Mouse (Mus musculus) liver (tissue): ENCODE measurements around the gene Mccc1.

Experiments
- DNase-seq: peaks from one replicate; pipeline ENCODE4 v3.0.0-alpha.2; 2020; ENCODE audit warnings: mixed read lengths

The Mccc1 gene

DNA sequence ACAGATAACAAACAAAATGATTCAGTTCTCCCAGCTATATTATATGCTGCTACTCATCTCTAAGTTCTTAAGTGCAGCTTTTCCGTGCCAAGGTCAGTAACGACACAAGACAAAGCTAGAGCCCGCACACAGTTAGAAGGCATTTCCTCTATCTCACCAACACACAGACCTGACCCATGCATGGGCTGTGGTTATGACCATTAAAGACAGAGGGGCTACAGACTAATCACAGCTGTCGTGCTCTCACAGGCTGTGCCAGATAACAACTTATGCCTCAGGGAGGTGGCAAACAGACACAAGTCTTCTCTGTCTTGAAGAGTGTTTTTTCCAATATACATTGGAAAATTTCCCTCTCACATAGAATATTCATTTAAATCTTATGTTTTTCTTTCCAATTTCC is 35.5 kb downstream of the Mccc1 start:
- peak; percentile 11 for DNase-seq

GRCm38 (mm10) chr3:35963921-35964320 is 36.6 kb downstream of the Mccc1 start:
- DNase-seq, result no peak

DNA sequence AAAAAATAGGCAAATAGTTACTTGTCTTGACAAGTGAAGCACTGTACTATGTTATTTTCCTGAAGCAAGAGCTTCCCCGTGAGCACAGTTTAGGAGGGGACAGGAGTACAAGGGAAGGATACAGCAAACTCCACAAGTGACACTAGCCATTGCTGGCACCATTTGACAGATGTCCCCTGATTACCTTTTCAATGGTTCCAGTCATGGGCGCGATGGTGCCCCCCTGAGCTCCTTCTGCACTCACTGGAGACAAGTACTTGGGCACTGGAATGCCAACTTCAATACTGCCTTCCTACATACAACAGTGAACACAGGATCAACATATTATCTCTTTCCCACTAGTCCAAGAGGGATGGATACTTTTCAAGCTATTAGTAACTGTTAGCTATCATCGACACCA is 37.1 kb downstream of the Mccc1 start:
- no peak for DNase-seq

GRCm38 (mm10) chr3:35962967-35963366 is 37.5 kb downstream of the Mccc1 start:
- DNase-seq, result peak; percentile 13

DNA sequence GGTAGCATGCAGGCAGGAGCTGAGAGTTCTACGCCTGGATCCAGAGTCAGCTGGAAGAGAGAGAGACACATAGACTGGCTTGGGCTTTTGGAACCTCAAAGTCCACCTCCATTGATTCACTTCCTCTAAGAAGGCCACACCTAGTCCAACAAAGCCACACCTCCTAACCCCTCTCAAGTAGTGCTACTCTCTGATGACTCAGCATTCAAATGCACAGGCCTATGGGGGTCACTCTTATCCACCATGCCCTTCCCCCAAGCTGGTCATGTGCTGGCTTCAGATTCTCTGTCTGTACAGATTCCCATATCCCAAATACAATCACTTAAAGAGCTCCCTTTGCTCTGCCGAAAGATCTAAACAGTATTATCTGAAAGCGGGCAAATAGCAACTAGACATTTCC is 43.2 kb downstream of the Mccc1 start:
- DNase-seq, result no peak

GRCm38 (mm10) chr3:35954901-35955575 is 45.4 kb downstream of the Mccc1 start:
- no peak for DNase-seq

DNA sequence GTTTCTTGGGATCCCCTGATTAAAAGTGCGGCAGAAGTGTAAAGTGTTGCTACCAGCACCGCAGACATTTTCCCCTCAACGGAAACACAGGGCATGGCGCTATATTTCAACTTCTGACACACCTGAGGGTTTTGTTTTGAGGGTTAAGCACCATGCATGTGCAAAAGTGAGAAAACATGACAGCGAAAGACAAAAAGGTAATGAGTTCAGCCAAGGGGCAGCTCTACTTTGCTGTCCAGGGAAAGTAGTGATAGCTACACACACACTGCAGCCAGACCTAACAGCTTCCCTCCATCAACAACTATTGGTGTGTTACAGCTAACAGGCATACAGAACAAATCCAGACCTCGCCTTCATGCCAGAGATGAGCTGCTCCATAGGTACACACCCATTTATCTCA is 46.7 kb downstream of the Mccc1 start:
- no peak for DNase-seq

DNA sequence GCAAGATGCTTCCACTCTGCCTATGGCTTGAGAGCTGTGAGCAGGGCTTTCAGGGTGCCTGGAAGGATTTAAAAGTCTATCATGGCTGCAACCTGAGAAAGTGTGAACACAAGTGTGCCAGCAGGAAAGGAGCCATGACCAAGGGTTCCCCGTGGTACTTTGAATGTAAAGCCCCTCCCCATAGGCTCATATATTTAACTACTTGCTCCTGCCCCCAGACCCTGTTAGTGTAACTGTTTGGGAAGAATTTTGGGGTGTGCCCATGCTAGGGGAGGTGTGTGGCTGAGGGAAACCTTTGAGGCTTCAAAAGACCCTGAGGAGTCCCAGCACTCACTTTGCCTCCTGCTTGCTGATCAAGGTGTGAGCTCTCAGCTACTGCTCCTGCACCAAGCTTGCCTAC is 47.3 kb downstream of the Mccc1 start:
- DNase-seq, result no peak

GRCm38 (mm10) chr3:35948197-35948596 is 52.3 kb downstream of the Mccc1 start:
- no peak for DNase-seq

DNA sequence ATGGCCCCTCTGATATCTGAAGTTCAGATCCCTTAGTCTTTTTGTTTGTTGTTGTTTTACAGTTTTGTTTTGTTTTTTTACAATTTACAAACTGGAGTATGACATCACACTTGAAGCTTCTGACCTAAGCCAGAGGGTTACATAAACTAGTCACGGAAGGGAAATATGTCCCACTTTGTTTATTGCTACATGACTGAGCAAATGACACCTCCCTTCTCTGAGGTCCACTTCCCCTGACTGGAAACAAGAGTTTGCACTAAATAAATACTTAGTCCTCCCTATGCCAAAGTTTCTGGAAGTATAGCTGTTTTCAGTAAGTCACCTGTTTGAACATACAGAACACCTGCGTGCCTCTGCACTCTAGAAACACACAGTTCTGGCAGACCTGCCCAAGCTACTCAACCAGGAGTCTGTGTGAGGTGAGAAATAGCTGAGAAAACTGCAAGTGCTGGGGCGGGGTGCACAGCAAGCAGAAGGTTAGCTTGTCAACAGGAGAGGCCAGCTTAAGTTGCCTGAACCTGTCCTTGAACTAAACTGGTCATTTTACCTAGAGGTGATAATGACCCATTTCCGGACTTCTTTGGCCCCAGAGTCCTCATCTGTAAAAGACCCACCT is 59.9 kb downstream of the Mccc1 start:
- DNase-seq, result no peak

DNA sequence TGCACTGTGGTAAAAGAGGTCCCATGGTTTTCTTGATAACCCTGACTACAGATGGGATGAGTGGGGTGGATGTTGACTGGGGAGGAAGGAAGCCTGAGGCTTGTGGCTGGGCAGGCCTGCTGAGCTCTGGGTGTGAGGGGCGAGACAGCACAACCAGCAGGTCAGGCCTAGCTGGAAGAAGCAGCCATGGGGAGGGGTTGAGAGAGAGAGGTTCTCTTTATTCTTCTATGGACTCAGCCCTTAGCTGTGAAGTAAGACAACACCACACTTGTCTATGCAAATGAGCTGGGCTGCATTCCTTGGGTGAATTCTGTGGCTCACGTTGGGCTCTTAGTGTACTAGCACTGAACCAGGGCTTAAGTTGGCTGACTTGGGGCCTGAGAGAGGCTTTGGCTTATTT is 60.4 kb downstream of the Mccc1 start:
- DNase-seq, result no peak

- no peak for DNase-seq
These were observed 63.1 kb downstream of the Mccc1 start, which contains the start of gene Dcun1d1 for GRCm38 (mm10) chr3:35937345-35937744. Gene Dcun1d1 (minus strand): TSS chr3:35937445.

- peak; percentile 63 for DNase-seq
These were observed 67.1 kb downstream of the Mccc1 start for GRCm38 (mm10) chr3:35933405-35933777.

DNA sequence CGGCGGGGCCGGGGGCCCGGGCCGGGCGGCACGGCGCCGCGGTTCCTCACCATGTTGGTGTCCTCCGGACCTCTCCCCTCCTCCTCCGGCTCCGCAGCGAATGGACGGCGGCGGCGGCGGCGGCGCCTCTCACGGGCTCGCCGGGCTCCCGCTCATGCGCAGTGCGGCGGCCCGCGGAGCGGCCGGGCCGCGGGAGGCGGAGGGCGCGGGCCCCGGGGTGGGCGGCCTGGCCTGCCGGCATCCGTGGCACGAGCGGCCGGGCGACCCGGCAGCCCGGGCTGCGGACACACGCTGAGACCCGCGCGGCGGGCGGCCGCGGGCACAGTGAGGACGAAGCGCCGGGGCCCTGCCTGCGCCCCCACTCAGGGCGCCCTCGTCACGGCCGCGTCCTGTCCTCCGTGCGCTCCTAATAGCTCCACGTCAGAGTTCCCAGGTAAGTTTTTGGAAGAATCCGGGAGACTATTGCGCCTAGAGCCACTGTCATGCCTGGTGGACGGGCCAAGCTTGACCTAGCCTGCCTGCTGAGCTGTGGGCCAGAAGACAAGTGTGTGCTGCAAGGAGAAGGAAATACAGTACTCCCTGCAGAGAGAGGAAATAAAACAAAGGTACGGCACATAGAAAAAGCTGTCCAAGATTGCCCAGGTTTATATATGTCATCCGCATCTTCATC is 67.6 kb downstream of the Mccc1 start:
- peak; percentile 88 for DNase-seq

- DNase-seq, result peak; percentile 72
These were observed 68.4 kb downstream of the Mccc1 start for GRCm38 (mm10) chr3:35931896-35932727.

DNA sequence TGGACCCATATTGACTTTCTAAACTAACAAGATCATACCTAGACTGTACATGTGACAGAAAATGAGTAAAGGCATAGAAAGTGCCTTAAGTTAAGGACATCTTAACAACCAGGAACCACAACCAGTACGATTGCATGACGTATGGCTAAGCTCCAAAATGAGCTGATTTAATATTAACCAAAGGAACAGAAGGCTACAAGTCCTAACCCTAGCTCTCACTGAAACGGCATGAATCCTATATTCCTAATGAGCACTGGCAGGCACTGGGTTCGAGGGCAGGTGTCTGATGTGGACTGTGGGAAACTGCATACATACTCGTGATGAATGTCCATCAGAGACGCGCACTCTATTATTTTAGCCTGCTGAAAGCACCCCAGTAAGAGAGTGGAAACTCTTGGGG is 69.1 kb downstream of the Mccc1 start:
- DNase-seq, result peak; percentile 23

GRCm38 (mm10) chr3:35929831-35930230 is 70.6 kb downstream of the Mccc1 start:
- DNase-seq, result no peak

DNA sequence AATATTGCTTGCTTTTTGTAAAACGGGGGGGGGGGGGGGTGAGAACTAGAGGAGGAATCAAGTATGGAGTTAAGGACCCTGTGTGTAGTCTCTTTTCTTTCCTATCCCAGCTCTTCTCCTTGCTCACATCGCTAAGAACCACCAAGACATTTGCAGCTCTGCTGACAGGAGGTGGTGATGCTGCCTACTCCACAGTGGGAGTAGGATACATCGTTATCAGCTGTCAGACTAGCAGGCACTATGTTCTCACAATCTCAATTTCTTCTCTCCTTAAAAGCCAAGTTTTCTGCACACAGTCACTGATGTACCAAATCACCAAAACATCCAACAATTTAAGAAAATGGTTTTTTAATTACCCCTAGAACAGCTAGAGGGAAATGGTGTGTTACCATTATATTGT is 71.1 kb downstream of the Mccc1 start:
- peak; percentile 51 for DNase-seq

- DNase-seq, result no peak
These were observed 74.6 kb downstream of the Mccc1 start for GRCm38 (mm10) chr3:35925852-35926251.

DNA sequence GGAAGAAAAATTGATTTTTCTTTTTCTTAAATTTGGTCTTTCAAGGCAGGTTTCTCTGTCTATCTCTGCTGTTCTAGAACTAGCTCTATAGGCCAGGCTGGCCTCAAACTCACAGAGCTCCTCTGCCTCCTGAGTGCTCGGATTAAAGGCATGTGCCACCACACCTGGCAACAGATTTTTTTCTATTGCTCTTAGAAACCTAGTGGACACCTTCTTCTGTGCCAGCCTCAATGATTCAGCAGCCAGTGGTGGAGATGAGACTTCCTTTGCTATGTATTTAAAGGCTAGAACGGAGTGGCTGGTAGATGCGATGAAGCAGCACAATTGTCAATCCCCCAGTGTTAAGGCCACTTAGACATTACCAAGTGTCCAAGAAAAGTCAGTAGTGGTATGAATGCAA is 76.5 kb downstream of the Mccc1 start:
- peak; percentile 51 for DNase-seq

DNA sequence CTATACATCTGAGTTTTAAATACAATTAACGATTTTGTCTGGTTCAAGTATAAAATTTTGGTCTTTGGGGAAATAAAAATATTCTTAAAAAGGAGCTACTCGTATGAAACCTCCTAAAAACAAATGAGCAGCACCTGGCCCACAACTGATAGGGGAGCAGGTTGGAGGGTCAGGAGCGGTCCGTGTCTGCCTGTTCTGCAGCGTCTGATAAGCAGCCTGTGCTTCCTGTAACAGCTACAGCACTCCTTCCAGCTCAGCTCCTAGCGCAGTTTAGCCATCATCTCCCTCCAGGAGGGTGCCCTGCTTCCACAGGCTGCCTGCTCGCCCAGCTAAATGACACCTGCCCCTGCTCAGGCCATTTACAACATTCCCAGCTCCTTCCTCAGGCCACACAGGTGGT is 77.0 kb downstream of the Mccc1 start:
- peak; percentile 90 for DNase-seq

DNA sequence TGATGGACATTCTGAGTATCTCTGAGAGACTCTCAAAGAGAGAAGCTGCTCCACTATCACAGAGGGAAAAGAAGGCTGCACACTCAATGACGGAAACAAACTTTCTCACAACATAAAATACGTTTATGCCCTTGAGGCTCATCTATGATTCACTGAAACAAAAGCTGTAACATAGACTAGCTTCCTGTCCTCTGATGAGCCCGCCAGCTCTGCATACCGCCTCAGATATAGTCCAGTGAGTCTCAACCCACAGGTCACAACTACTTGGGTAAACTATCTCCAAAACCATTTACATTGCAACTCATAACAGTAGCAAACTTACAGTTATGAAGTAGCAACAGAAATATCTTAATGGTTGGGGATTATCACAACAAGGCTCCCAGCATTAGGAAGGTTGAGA is 78.0 kb downstream of the Mccc1 start:
- peak; percentile 25 for DNase-seq

DNA sequence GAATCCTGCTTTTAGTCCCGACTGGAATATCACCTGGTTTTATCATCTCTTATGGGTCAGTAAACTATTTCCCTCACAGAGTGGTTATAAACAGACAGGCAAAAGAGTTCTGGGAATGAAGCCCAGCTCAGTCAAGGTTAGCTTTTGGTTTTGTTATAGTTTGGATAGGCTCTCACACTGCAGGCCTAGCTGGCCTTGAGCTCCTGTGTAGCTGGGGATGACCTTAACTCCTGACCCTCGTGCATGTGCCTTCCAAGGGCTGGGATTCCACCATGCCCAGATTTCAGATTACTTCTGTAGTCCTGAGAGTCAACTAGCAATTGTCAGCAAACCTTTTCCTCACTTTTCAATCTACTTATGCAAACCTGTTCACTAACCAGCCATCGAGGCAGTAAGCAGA is 82.2 kb downstream of the Mccc1 start:
- no peak for DNase-seq
